Mouse (Mus musculus) kidney, adult 2 months (tissue): Measurements from ENCODE around the gene Insm2.

Experiments
- CTCF ChIP-seq: fragments of 200-500 bp; conservative IDR thresholded peaks from 2 replicates; pipeline ENCODE4 v1.5.1; 2011; ENCODE audit warnings: low read depth, mild to moderate bottlenecking, control low read depth, low read length, moderate library complexity, mixed read lengths; ENCODE audit not compliant: insufficient read depth, insufficient read length
- POLR2A ChIP-seq: fragments of 200-500 bp; IDR thresholded peaks from one replicate; pipeline ENCODE4 v1.6.1; 2011; ENCODE audit warnings: low read depth, low read length, control low read depth

DNA sequence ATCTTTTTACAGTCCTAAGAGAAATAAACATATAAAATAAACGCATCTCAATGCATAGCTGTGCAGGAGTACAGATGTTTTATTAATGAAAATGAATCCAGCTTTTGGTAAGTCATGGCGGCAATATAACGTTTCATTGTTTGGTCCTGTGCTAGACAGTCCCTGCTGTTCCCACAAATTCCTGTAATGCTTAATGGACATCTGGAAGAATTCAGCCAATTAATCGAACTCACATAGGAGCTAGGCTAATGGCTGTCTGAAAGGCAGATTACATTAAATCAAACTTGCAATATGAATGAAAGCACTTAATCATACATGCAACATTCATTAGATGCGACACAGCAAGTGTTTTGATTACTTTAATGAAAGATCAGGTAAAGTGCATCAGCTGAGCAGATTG is 32.4 kb upstream of the Insm2 start:
- TF ChIP-seq CTCF (no peak), POLR2A (no peak)
